Mouse (Mus musculus) kidney, adult 18-20 months (tissue): ENCODE measurements around the gene Klf4.

Source experiments
- DNase-seq: peaks from one replicate; pipeline ENCODE4 v3.0.0; 2021

Klf4 gene

GRCm38 (mm10) chr4:55517438-55517837, 14.8 kb downstream of the Klf4 start:
- no peak for DNase-seq

DNA sequence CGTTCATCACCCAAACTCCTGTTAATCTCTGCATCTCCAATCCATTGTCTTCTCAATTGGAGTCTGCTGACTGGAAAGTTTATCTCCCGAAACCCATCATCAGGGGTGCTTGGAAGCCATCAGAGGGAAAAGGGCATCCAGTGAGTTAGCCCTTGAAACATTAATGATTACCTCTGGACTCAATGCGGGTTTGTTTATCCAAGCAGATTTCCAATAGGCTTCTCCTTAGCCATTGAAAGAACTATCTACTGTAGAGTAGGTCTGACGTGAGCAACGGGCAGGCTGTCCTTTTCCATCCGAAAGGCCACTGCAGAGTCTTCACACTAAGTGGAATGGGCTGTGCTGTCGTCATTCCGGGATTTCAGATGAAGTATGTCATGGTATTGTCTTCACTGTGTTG, 16.2 kb downstream of the Klf4 start:
- no peak for DNase-seq

- peak; percentile 83 for DNase-seq
These were observed 17.5 kb downstream of the Klf4 start for GRCm38 (mm10) chr4:55514733-55515176.

DNA sequence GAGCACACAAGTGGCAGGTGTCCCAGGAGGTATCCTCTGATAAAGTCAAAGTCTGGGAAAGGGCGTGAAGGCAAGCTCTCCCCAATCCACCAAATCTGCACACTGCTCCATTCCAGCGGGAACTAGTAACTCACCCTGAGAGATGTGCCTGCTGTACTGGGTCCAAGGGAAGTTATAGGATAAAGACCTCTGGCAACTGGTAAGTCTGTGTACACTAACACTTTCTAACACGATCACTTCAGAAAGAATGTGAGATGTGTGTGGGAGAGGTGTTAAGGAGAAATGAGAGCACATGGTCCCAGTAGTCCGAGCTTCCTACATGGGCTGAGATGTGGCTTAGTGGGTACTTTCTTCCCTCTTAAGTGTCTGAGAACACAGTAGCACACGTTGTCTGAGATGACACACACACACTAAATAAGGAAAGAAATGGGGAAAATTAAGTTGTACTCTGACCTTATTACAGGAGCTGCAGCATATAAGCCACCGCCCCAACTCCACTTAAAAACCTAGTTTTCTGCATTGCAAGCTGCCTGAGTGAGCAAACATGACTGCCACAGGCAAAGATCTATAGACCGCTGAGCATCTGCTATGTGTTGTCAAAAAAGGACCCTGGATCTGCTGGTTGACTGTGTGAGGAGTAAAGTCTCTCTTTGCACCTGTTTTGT, 18.5 kb downstream of the Klf4 start:
- DNase-seq = no peak

- DNase-seq = no peak
These were observed 20.9 kb downstream of the Klf4 start for GRCm38 (mm10) chr4:55511389-55511788.

GRCm38 (mm10) chr4:55508712-55509111, 23.6 kb downstream of the Klf4 start:
- no peak for DNase-seq

- no peak for DNase-seq
These were observed 33.6 kb downstream of the Klf4 start for GRCm38 (mm10) chr4:55498621-55499020.

GRCm38 (mm10) chr4:55496416-55496815, 35.9 kb downstream of the Klf4 start:
- DNase-seq = no peak

GRCm38 (mm10) chr4:55493261-55493660, 39.0 kb downstream of the Klf4 start:
- no peak for DNase-seq

- no peak for DNase-seq
These were observed 42.9 kb downstream of the Klf4 start for GRCm38 (mm10) chr4:55489328-55489727.

- no peak for DNase-seq
These were observed 43.7 kb downstream of the Klf4 start for GRCm38 (mm10) chr4:55488604-55489003.

DNA sequence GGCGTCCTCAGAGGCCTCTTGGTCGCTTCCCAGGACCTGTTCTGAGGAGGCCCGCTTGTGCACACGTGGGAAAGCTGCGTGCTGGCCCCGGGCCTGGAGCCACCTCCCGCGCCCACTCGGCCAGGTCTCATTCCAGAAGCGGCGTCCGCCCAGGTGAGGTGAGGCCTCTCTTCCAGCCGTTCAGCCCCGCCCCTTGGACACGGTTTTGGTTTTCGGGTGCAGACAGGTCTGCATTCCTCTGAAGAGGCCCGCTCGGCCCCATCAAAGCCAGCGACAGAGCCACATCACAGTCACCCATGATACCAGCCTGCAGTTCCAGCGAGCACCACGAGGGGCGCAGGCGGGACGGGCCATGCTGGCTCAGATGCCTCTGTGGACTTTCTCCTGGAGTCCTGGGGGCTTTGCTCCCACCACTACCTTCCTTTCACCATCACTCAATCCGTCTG, 51.9 kb downstream of the Klf4 start:
- DNase-seq = peak; percentile 70

DNA sequence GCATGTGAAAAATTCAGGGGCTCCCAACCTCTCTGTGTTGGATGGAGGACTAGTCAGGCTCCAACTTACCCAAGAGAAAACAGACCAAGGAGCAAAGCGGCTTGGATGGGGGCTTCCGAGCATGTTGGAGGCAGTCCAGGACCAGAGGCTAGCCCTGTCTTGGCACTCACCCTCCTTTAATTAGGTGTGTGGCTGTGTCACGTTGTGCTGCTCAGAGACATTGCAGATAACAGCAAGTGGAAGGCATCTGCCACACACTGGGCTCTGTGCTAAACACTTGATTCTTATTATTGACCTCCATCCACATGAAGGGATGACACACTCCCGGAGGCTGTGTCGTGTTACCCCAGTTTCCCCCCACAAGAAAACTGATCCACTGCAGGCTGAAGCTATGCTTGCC, 53.9 kb downstream of the Klf4 start:
- no peak for DNase-seq

GRCm38 (mm10) chr4:55477933-55478332, 54.3 kb downstream of the Klf4 start:
- peak; percentile 28 for DNase-seq

- DNase-seq = no peak
These were observed 55.0 kb downstream of the Klf4 start for GRCm38 (mm10) chr4:55477210-55477759.
